Mouse (Mus musculus): ENCODE data around the gene Il6st. TPM values are rescaled to one million over a fixed set of nuclear protein-coding genes. Genes with fewer than 3 reads are reported as not detected.
A peak's percentile ranks its signal among the peaks of the same experiment; 100 is the strongest.

Gene Il6st
- polyA plus RNA-seq, 1 experiment: 38.1 TPM

DNA sequence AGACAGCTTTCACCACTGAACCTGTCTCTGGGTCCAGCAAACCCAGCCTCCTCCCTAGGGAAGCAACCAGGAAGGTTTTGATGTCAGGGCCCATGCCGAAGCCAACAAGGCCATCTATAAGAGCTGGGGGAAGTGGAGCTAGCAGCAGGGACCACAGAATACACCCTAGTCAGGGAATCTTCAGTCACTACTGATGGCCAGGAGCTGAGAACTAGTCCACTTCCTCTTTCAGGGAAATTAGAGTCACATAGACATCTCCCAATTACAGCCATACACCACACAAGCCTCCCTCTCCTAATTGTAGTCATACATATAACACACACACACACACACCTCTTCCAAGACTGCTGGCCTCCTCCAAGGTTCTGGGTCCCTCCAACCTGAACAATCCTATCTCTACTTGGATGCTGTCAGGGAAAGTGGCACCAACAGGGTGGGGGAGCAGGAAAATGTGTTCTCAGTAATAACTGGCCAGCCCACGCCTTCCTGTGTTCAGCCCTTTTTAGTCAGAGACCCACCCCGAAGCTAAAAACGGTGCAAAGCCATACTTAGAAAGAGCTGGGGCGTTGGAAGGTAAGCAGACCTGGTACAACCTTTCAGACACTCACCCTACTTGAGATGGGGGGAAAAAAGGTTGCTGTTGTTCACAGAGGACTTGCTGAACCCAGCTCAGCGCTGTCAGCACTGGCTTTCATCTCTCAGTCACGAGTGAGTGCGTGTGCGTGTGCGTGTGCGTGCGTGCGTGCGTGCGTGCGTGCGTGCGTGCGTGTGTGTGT, 46.8 kb downstream of the Il6st start:
- 83% methylated on average over 19 of the region's 19 CpGs for WGBS
- no peak overlapping the region for H3K27ac ChIP-seq (ENCODE audit: control insufficient read depth, insufficient read depth, low read length)
- peaks cover 12% of the 10 kb centered on the region for H3K36me3 ChIP-seq (ENCODE audit: control insufficient read depth, insufficient read depth, low read length)
- no peak for DNase-seq
- no peaks in the 10 kb centered on the region for H3K27me3 ChIP-seq (ENCODE audit: control insufficient read depth, insufficient read depth, low read length)
- H3K4me3 ChIP-seq (ENCODE audit: control insufficient read depth, insufficient read depth, low read length): no peak overlapping the region
- no peak for TF ChIP-seq POLR2A (IDR thresholded peaks at IDR 0.05; ENCODE audit: control insufficient read depth, extremely low read depth, insufficient read depth, low read length, poor library complexity)
- peaks cover 38% of the 10 kb centered on the region for H3K4me1 ChIP-seq (replicated peaks; ENCODE audit: control insufficient read depth, insufficient read depth, low read length)

- H3K4me3 ChIP-seq (ENCODE audit: control insufficient read depth, insufficient read depth, low read length): no peak overlapping the region
- no peak overlapping the region for H3K27ac ChIP-seq (ENCODE audit: control insufficient read depth, insufficient read depth, low read length)
- DNase-seq: no peak
- H3K4me1 ChIP-seq (replicated peaks; ENCODE audit: control insufficient read depth, insufficient read depth, low read length): peaks cover 38% of the 10 kb centered on the region
- H3K36me3 ChIP-seq (ENCODE audit: control insufficient read depth, insufficient read depth, low read length): peaks cover 7% of the 10 kb centered on the region; the same call in 1 of the 2 replicates
- TF ChIP-seq POLR2A (IDR thresholded peaks at IDR 0.05; ENCODE audit: control insufficient read depth, extremely low read depth, insufficient read depth, low read length, poor library complexity) (no peak), CTCF (IDR thresholded peaks at IDR 0.05; ENCODE audit: borderline replicate concordance, control insufficient read depth, extremely low read depth, insufficient read depth, low read length, poor library complexity) (no peak)
- no peaks in the 10 kb centered on the region for H3K27me3 ChIP-seq (ENCODE audit: control insufficient read depth, insufficient read depth, low read length)
- WGBS: 96% methylated on average over 11 of the region's 11 CpGs
Measured at GRCm38 (mm10) chr13:112511261-112511660, 47.4 kb downstream of the Il6st start.

DNA sequence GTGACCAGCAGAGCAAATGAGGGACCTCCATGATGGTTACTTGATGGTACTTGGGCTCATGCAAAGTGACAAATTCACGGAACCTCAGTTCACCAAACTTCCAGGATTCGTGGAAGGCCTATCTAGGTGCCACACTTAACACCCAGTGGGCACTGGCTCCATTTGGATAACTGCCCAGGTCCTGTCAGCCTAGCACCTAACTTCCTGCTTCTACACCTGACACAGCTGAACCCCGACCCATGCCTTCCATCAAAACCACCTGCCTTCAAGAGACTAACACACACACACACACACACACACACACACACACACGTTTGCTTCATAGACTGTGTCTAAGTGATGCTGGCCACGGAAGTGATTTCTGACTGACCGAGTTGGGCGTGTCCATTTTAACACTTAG, 47.9 kb downstream of the Il6st start:
- Histone ChIP-seq H3K36me3 (ENCODE audit: control insufficient read depth, insufficient read depth, low read length) (0 out of 2 replicates have a peak, but pooled peaks cover 2% of the 10 kb centered on the region), H3K4me3 (ENCODE audit: control insufficient read depth, insufficient read depth, low read length) (no peak overlapping the region), H3K27me3 (ENCODE audit: control insufficient read depth, insufficient read depth, low read length) (no peaks in the 10 kb centered on the region), H3K4me1 (replicated peaks; ENCODE audit: control insufficient read depth, insufficient read depth, low read length) (peaks cover 40% of the 10 kb centered on the region), H3K27ac (ENCODE audit: control insufficient read depth, insufficient read depth, low read length) (no peak overlapping the region)
- 84% methylated on average over 7 of the region's 7 CpGs for WGBS
- no peak for DNase-seq
- TF ChIP-seq CTCF (IDR thresholded peaks at IDR 0.05; ENCODE audit: borderline replicate concordance, control insufficient read depth, extremely low read depth, insufficient read depth, low read length, poor library complexity) (no peak), POLR2A (IDR thresholded peaks at IDR 0.05; ENCODE audit: control insufficient read depth, extremely low read depth, insufficient read depth, low read length, poor library complexity) (no peak)

- no peak for TF ChIP-seq POLR2A (IDR thresholded peaks at IDR 0.05; ENCODE audit: control insufficient read depth, extremely low read depth, insufficient read depth, low read length, poor library complexity)
- no peak for TF ChIP-seq CTCF (IDR thresholded peaks at IDR 0.05; ENCODE audit: borderline replicate concordance, control insufficient read depth, extremely low read depth, insufficient read depth, low read length, poor library complexity)
- 91% methylated on average over 5 of the region's 5 CpGs for WGBS
- no peak overlapping the region for H3K27ac ChIP-seq (ENCODE audit: control insufficient read depth, insufficient read depth, low read length)
- no peaks in the 10 kb centered on the region for H3K36me3 ChIP-seq (ENCODE audit: control insufficient read depth, insufficient read depth, low read length)
- H3K4me3 ChIP-seq (ENCODE audit: control insufficient read depth, insufficient read depth, low read length): no peak overlapping the region
- H3K4me1 ChIP-seq (replicated peaks; ENCODE audit: control insufficient read depth, insufficient read depth, low read length): peaks cover 31% of the 10 kb centered on the region
- DNase-seq: no peak
- no peaks in the 10 kb centered on the region for H3K27me3 ChIP-seq (ENCODE audit: control insufficient read depth, insufficient read depth, low read length)
Measured at GRCm38 (mm10) chr13:112512824-112513223, 49.0 kb downstream of the Il6st start.

GRCm38 (mm10) chr13:112514546-112514945, 50.7 kb downstream of the Il6st start:
- H3K27me3 ChIP-seq (ENCODE audit: control insufficient read depth, insufficient read depth, low read length): no peaks in the 10 kb centered on the region
- WGBS: 9% methylated on average over 1 of the region's 1 CpGs
- peak; percentile 23 for DNase-seq
- H3K4me1 ChIP-seq (replicated peaks; ENCODE audit: control insufficient read depth, insufficient read depth, low read length): peaks cover 25% of the 10 kb centered on the region
- peak overlapping the region; percentile 60; the same call in 1 of the 2 replicates for H3K27ac ChIP-seq (ENCODE audit: control insufficient read depth, insufficient read depth, low read length)
- TF ChIP-seq CTCF (IDR thresholded peaks at IDR 0.05; ENCODE audit: borderline replicate concordance, control insufficient read depth, extremely low read depth, insufficient read depth, low read length, poor library complexity) (no peak), POLR2A (IDR thresholded peaks at IDR 0.05; ENCODE audit: control insufficient read depth, extremely low read depth, insufficient read depth, low read length, poor library complexity) (no peak)
- no peaks in the 10 kb centered on the region for H3K36me3 ChIP-seq (ENCODE audit: control insufficient read depth, insufficient read depth, low read length)
- no peak overlapping the region for H3K4me3 ChIP-seq (ENCODE audit: control insufficient read depth, insufficient read depth, low read length)

DNA sequence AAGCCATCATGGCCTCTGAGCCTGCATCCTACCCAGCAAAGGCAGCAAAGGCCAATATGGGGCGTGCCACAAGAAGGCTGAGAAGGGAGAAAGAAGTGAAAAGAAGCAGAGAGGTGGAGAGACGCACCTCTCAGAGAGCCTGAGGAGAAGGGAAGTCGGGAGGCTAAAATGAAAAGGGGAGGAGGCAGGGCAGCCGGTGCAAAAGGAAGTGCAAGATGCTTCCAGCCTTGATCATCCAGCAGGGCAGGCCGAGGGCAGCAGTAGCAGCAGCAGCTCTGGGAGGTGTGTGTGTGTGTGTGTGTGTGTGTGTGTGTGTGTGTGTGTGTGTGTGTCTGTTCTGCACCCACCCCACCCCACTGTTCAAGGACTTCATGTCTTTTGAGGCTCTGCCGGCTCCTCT, 58.4 kb downstream of the Il6st start:
- Histone ChIP-seq H3K4me1 (replicated peaks; ENCODE audit: control insufficient read depth, insufficient read depth, low read length) (peaks cover 15% of the 10 kb centered on the region), H3K27ac (ENCODE audit: control insufficient read depth, insufficient read depth, low read length) (no peak overlapping the region), H3K4me3 (ENCODE audit: control insufficient read depth, insufficient read depth, low read length) (no peak overlapping the region), H3K27me3 (ENCODE audit: control insufficient read depth, insufficient read depth, low read length) (no peaks in the 10 kb centered on the region), H3K36me3 (ENCODE audit: control insufficient read depth, insufficient read depth, low read length) (no peaks in the 10 kb centered on the region)
- DNase-seq: no peak
- TF ChIP-seq POLR2A (IDR thresholded peaks at IDR 0.05; ENCODE audit: control insufficient read depth, extremely low read depth, insufficient read depth, low read length, poor library complexity) (no peak), CTCF (IDR thresholded peaks at IDR 0.05; ENCODE audit: borderline replicate concordance, control insufficient read depth, extremely low read depth, insufficient read depth, low read length, poor library complexity) (no peak)
- WGBS: 64% methylated on average over 6 of the region's 6 CpGs
